Mouse (Mus musculus) kidney, adult 2 months (tissue): ENCODE results near the gene Mat2b. TPM values are rescaled to one million over a fixed set of nuclear protein-coding genes. Genes with fewer than 3 reads are reported as not detected.

Experiments used
- DNase-seq: peaks from one replicate; pipeline ENCODE4 v3.0.0; 2021
- H3K27ac ChIP-seq: fragments of 200-500 bp; 2 replicates; pipeline ENCODE4 v1.5.1; 2012; ENCODE audit warnings: low read depth, low read length, control low read depth, inconsistent platforms; ENCODE audit not compliant: insufficient read depth
- H3K27me3 ChIP-seq: fragments of 200-500 bp; replicated peaks from 2 replicates; pipeline ENCODE4 v1.6.1; 2012; ENCODE audit warnings: mild to moderate bottlenecking, moderate library complexity, low read length, inconsistent platforms; ENCODE audit not compliant: control insufficient read depth, insufficient read depth
- H3K36me3 ChIP-seq: fragments of 200-500 bp; 2 replicates; pipeline ENCODE4 v1.6.1; 2012; ENCODE audit warnings: mild to moderate bottlenecking, moderate library complexity, low read length, inconsistent platforms; ENCODE audit not compliant: control insufficient read depth, insufficient read depth
- H3K4me1 ChIP-seq: fragments of 200-500 bp; 2 replicates; pipeline ENCODE4 v1.6.1; 2011; ENCODE audit warnings: low read length; ENCODE audit not compliant: control insufficient read depth, insufficient read depth
- H3K4me3 ChIP-seq: fragments of 200-500 bp; 2 replicates; pipeline ENCODE4 v1.5.1; 2011; ENCODE audit warnings: mild to moderate bottlenecking, low read depth, low read length, control low read depth; ENCODE audit not compliant: insufficient read depth
- CTCF ChIP-seq: fragments of 200-500 bp; conservative IDR thresholded peaks from 2 replicates; pipeline ENCODE4 v1.5.1; 2011; ENCODE audit warnings: low read depth, mild to moderate bottlenecking, control low read depth, low read length, moderate library complexity, mixed read lengths; ENCODE audit not compliant: insufficient read depth, insufficient read length
- POLR2A ChIP-seq: fragments of 200-500 bp; IDR thresholded peaks from one replicate; pipeline ENCODE4 v1.6.1; 2011; ENCODE audit warnings: low read depth, low read length, control low read depth
- WGBS: fragments of 180-500 bp; shearing (Covaris S2); methylation state at CpG from one replicate; pipeline ENCODE4 v1.1.7; 2018; 5-methylcytosine and 5-hydroxymethylcytosine counted together
- polyA plus RNA-seq: library from polyadenylated mRNA; depleted of rRNA; stranded (reverse); fragments of >200 nt; gene quantifications from 2 replicates; pipeline ENCODE4 v1.2.3, GENCODE M21; 2012; rRNA removed

Gene Mat2b
- polyA plus RNA-seq, 1 experiment, result 57.2 TPM

DNA sequence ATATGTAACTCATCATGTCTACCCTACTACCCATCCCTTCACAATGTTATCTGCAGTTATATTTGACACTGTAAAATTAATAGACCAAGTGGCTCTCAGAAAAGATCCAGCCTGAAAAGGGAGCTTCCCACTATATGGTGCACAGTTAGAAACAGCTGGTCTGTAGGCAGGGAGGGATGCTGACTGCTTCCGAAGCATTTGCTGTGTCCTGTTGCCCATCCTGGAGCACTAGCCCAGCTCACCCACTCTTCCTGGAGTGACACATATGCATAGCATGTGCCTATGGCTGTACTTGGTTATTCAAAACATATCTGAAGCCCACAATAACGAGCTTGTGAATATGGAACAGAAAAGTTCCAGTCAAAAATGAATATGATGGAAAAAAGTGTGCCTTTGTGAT, 47.8 kb downstream of the Mat2b start:
- Histone ChIP-seq H3K27me3 (no peaks in the 10 kb centered on the region), H3K27ac (no peak overlapping the region), H3K4me3 (no peak overlapping the region), H3K36me3 (no peaks in the 10 kb centered on the region), H3K4me1 (no peaks in the 10 kb centered on the region)
- WGBS, result 62% methylated on average over 2 of the region's 2 CpGs
- TF ChIP-seq CTCF (no peak), POLR2A (no peak)
- no peak for DNase-seq

Other genes with a start within 250 kb of the Mat2b start
- 0.31 and 0.35 TPM in 2 replicates for gene Hmmr, start 38.2 kb upstream of the Mat2b start, polyA plus RNA-seq
- gene Nudcd2, start 38.5 kb upstream of the Mat2b start, polyA plus RNA-seq, result 7.5 and 9.7 TPM in 2 replicates
- gene Ccng1, start 60.1 kb upstream of the Mat2b start, polyA plus RNA-seq, result 24.6 and 29.1 TPM in 2 replicates